Mouse (Mus musculus): ENCODE measurements at regions not wholly inside any gene's neighbourhood (a gene's known extent, or its start where the extent isn't known, plus 50 kb on each side); places are given as distances from the start of the nearest gene placed in this dataset.

DNA sequence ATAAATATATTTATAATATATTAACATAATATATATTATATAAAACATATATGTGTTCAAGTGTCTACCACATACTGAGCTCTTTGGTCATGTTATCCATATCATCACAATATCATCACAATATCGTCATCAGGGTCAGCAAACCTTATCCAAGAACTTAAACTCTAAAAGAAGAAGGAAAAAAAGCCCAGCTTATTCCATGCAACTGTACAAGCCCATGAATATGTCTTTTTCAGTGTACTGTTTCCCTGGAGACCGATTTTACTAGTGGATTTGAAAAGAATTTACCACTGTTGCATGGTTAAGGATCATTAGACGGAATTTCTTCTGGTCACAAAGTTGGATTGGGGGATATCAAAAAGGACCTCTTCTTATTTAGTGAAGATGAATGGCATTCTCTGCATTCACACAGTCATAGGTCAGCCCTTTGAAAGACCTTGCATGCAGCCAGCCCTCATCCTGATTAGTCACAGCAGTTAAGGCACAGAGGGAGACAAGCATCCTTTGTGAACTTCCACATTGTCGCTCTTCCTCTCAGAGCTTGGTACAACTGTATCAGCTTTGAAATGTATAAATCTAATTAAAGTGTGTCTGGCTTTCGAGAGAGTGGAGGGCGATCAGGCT is 116.3 kb upstream of the Ngf start:
- Histone ChIP-seq H3K4me3 (no peak overlapping the region), H3K4me1 (peaks cover 9% of the 10 kb centered on the region), H3K9me3 (replicated peaks) (no peaks in the 10 kb centered on the region), H3K27me3 (ENCODE audit: low read depth, poor library complexity, severe bottlenecking) (no peaks in the 10 kb centered on the region), H3K36me3 (no peaks in the 10 kb centered on the region), H3K27ac (no peak overlapping the region)
- 76% methylated on average over 6 of the region's 6 CpGs for WGBS
- no peak for DNase-seq (ENCODE audit: low spot score)

DNA sequence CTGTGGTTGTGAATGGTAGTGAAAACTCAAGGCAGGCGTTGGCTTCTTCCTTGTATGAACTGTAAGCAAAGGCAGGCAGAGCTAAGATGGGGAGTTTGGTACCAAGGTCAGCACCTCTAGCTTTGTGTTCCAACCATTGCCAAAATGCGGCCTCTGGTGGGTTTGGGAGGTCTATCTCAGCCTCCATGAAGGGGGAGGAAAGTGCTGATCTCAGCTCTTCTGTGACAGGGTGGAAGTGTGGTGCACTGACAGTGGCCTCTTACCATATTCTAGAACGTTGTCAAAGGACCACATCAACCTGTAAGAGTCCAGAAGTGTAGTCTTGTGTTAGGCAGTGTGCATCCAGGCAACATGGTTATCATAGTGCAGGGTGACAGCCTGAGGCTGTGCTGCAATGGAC is 123.6 kb upstream of the Ngf start:
- Histone ChIP-seq H3K4me1 (peaks cover 7% of the 10 kb centered on the region; the same call in 1 of the 2 replicates), H3K9me3 (replicated peaks) (no peaks in the 10 kb centered on the region), H3K36me3 (no peaks in the 10 kb centered on the region), H3K4me3 (no peak overlapping the region), H3K27ac (no peak overlapping the region), H3K27me3 (ENCODE audit: low read depth, poor library complexity, severe bottlenecking) (no peaks in the 10 kb centered on the region)
- 72% methylated on average over 3 of the region's 3 CpGs for WGBS
- DNase-seq (ENCODE audit: low spot score): no peak

- Histone ChIP-seq H3K36me3 (no peaks in the 10 kb centered on the region), H3K9me3 (replicated peaks) (no peaks in the 10 kb centered on the region), H3K4me3 (no peak overlapping the region), H3K27me3 (ENCODE audit: low read depth, poor library complexity, severe bottlenecking) (no peaks in the 10 kb centered on the region), H3K27ac (no peak overlapping the region), H3K4me1 (peaks cover 15% of the 10 kb centered on the region)
- DNase-seq (ENCODE audit: low spot score): no peak
- WGBS: 84% methylated on average over 5 of the region's 5 CpGs
Observed at GRCm38 (mm10) chr3:102345291-102345690, 124.4 kb upstream of the Ngf start.

DNA sequence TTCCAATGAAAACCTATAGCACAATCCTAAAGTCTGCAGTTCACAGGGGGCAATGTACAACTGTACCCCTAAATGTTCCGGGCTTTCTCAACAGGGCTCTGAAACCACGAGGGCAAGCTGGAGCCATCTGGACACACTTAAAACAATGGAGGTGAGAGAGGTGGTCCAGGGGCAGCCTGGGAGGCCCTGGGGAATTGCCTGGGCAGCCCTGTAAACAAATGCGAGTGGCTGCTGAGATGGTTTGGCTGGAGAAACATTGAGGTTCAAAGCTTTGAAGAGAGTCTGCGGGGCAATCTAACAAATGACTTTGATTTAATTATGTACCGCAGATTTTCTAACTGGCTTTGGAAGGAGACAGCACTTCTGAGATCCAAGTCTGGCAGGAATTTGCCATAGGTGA is 129.0 kb upstream of the Ngf start:
- no peaks in the 10 kb centered on the region for H3K36me3 ChIP-seq
- 19% methylated on average over 5 of the region's 5 CpGs for WGBS
- peak overlapping the region; percentile 33 for H3K27ac ChIP-seq
- H3K9me3 ChIP-seq (replicated peaks): no peaks in the 10 kb centered on the region
- H3K4me1 ChIP-seq: peaks cover 25% of the 10 kb centered on the region
- DNase-seq (ENCODE audit: low spot score): peak; percentile 50
- H3K4me3 ChIP-seq: no peak overlapping the region
- H3K27me3 ChIP-seq (ENCODE audit: low read depth, poor library complexity, severe bottlenecking): no peaks in the 10 kb centered on the region

DNA sequence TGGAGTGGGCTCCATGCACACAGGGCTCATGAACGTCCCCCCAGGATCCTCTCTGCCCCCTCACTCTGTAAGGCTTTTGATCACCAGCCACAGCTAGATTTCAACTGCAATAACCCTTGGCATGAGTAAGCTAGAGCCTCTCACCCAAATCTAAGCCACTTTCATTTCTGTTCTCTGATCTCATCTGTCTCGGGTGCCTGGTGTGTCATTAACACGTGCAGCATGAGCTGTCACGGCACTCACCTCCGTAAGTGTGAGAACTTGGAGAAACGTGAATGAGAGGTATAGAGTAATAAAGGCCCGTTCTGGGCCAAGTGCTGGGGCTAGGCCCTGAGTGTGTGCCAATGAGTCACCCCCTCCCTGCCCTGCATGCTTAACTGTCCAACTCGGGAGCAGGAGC is 131.8 kb upstream of the Ngf start:
- DNase-seq (ENCODE audit: low spot score): no peak
- Histone ChIP-seq H3K9me3 (replicated peaks) (no peaks in the 10 kb centered on the region), H3K36me3 (no peaks in the 10 kb centered on the region), H3K27me3 (ENCODE audit: low read depth, poor library complexity, severe bottlenecking) (no peaks in the 10 kb centered on the region), H3K4me3 (no peak overlapping the region), H3K4me1 (peaks cover 25% of the 10 kb centered on the region), H3K27ac (peak overlapping the region; percentile 16; the same call in 1 of the 2 replicates)
- 63% methylated on average over 8 of the region's 8 CpGs for WGBS

DNA sequence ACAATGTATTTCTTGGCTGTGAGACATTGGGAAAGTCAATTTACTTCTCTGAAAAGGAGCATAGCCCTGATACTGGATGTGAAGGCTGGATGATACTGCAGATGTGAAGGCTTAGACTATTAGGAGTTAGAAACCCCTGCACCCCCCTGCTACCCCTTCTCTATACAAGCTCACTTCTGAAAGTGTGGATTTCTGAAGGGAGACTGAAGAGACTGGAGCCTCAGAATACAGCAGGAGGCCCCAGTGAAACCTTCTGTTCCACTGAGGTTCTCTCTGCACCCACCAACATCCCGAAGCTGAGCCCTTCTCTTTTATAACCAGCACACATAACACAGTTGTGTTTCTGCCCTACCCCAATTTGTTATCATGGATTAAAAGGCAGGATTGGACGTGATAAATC is 131.7 kb upstream of the Vangl1 start:
- no peak for DNase-seq (ENCODE audit: low spot score)
- Histone ChIP-seq H3K27me3 (ENCODE audit: low read depth, poor library complexity, severe bottlenecking) (no peaks in the 10 kb centered on the region), H3K36me3 (no peaks in the 10 kb centered on the region), H3K4me1 (peaks cover 19% of the 10 kb centered on the region), H3K27ac (no peak overlapping the region), H3K4me3 (no peak overlapping the region), H3K9me3 (replicated peaks) (no peaks in the 10 kb centered on the region)
- 80% methylated on average over 2 of the region's 2 CpGs for WGBS

- Histone ChIP-seq H3K9me3 (replicated peaks) (no peaks in the 10 kb centered on the region), H3K27me3 (ENCODE audit: low read depth, poor library complexity, severe bottlenecking) (no peaks in the 10 kb centered on the region), H3K4me3 (no peak overlapping the region), H3K27ac (no peak overlapping the region), H3K4me1 (peaks cover 9% of the 10 kb centered on the region), H3K36me3 (no peaks in the 10 kb centered on the region)
- peak; percentile 76 for DNase-seq (ENCODE audit: low spot score)
- WGBS: 81% methylated on average over 3 of the region's 3 CpGs
Observed at GRCm38 (mm10) chr3:102335146-102335545, 130.7 kb upstream of the Vangl1 start.

DNA sequence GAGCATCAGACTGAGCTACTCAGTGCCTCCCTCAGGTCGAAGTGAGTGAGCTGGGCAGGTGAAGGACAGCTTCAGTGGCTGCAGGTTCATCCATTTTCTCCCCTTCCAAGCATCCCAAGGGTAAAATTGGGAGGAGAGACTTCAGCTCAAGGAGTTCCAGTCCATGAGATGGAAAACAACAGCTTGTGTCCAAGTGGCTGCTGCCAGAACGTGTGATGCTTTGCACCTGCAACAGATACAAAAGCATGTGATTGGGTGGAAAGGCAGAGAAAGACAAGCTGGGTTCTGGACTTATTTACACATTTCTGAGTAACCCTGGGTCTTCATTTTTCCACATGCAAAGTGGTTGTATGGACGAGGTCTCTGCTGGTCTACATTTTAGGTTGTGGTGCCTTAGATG is 127.7 kb upstream of the Vangl1 start:
- Histone ChIP-seq H3K36me3 (no peaks in the 10 kb centered on the region), H3K27me3 (ENCODE audit: low read depth, poor library complexity, severe bottlenecking) (no peaks in the 10 kb centered on the region), H3K27ac (no peak overlapping the region), H3K9me3 (replicated peaks) (no peaks in the 10 kb centered on the region), H3K4me1 (no peaks in the 10 kb centered on the region), H3K4me3 (no peak overlapping the region)
- 86% methylated on average over 3 of the region's 3 CpGs for WGBS
- DNase-seq (ENCODE audit: low spot score): no peak

GRCm38 (mm10) chr3:102319331-102319730 is 114.8 kb upstream of the Vangl1 start:
- peak; percentile 12 for DNase-seq (ENCODE audit: low spot score)
- no peaks in the 10 kb centered on the region for H3K9me3 ChIP-seq (replicated peaks)
- H3K27me3 ChIP-seq (ENCODE audit: low read depth, poor library complexity, severe bottlenecking): no peaks in the 10 kb centered on the region
- H3K36me3 ChIP-seq: no peaks in the 10 kb centered on the region
- no peak overlapping the region for H3K4me3 ChIP-seq
- no peak overlapping the region for H3K27ac ChIP-seq
- WGBS: 81% methylated on average over 3 of the region's 3 CpGs
- H3K4me1 ChIP-seq: no peaks in the 10 kb centered on the region

DNA sequence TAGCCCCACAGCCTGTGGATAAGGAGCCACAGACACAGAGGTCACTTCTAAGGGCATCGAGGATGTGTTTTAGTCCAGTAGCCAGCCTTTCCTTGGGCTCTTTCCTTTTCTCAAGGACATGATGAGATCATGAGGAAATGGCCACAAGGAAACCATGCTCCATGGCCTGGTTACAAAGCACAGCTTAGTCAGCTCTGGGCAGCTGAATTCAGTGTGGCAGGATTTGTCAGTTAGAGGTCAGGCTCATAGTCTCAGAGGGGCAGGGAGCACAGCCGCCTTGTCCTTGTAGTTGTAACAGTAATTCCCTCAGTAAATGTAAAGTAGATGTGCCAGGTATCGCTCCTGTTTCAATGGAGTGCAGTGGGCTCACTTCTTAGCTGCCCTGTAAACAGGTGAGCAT is 111.7 kb upstream of the Vangl1 start:
- Histone ChIP-seq H3K4me1 (no peaks in the 10 kb centered on the region), H3K27ac (no peak overlapping the region), H3K36me3 (no peaks in the 10 kb centered on the region), H3K9me3 (replicated peaks) (no peaks in the 10 kb centered on the region), H3K27me3 (ENCODE audit: low read depth, poor library complexity, severe bottlenecking) (no peaks in the 10 kb centered on the region), H3K4me3 (no peak overlapping the region)
- 83% methylated on average over 3 of the region's 3 CpGs for WGBS
- peak; percentile 15 for DNase-seq (ENCODE audit: low spot score)

GRCm38 (mm10) chr3:102311482-102312225 is 107.2 kb upstream of the Vangl1 start:
- 81% methylated on average over 15 of the region's 15 CpGs for WGBS
- no peak overlapping the region for H3K27ac ChIP-seq
- H3K4me1 ChIP-seq: no peaks in the 10 kb centered on the region
- no peaks in the 10 kb centered on the region for H3K9me3 ChIP-seq (replicated peaks)
- peak; percentile 24 for DNase-seq (ENCODE audit: low spot score)
- no peak overlapping the region for H3K4me3 ChIP-seq
- no peaks in the 10 kb centered on the region for H3K27me3 ChIP-seq (ENCODE audit: low read depth, poor library complexity, severe bottlenecking)
- H3K36me3 ChIP-seq: no peaks in the 10 kb centered on the region

GRCm38 (mm10) chr3:102310243-102310642 is 105.8 kb upstream of the Vangl1 start:
- Histone ChIP-seq H3K9me3 (replicated peaks) (no peaks in the 10 kb centered on the region), H3K36me3 (no peaks in the 10 kb centered on the region), H3K4me1 (no peaks in the 10 kb centered on the region), H3K27me3 (ENCODE audit: low read depth, poor library complexity, severe bottlenecking) (no peaks in the 10 kb centered on the region), H3K4me3 (no peak overlapping the region), H3K27ac (no peak overlapping the region)
- WGBS: 80% methylated on average over 9 of the region's 9 CpGs
- DNase-seq (ENCODE audit: low spot score): peak; percentile 29

- DNase-seq (ENCODE audit: low spot score): peak; percentile 69
- WGBS: 33% methylated on average over 9 of the region's 9 CpGs
- H3K9me3 ChIP-seq (replicated peaks): no peaks in the 10 kb centered on the region
- no peak overlapping the region for H3K27ac ChIP-seq
- H3K4me3 ChIP-seq: no peak overlapping the region
- no peaks in the 10 kb centered on the region for H3K36me3 ChIP-seq
- no peaks in the 10 kb centered on the region for H3K27me3 ChIP-seq (ENCODE audit: low read depth, poor library complexity, severe bottlenecking)
- H3K4me1 ChIP-seq: no peaks in the 10 kb centered on the region
Observed at GRCm38 (mm10) chr3:102309756-102310155, 105.3 kb upstream of the Vangl1 start.

All from limb, embryonic 10.5 days (tissue).